Mouse (Mus musculus): Measurements from ENCODE around the gene Ghitm. TPM values are rescaled to one million over a fixed set of nuclear protein-coding genes. Genes with fewer than 3 reads are reported as not detected.
"Not testable (repeated sequence)": the region's sequence is repeated elsewhere in the genome, so short reads cannot be mapped to it uniquely, and the experiment has no call there.

Gene Ghitm
- polyA plus RNA-seq (2012; rRNA removed): 78.0 and 81.1 TPM in 2 replicates

- TF ChIP-seq CTCF (IDR thresholded peaks at IDR 0.05; ENCODE audit: borderline replicate concordance, extremely low read depth, insufficient read depth, insufficient read length) (no peak), POLR2A (IDR thresholded peaks at IDR 0.05; ENCODE audit: borderline replicate concordance, extremely low read depth, insufficient read depth, insufficient read length, poor library complexity, severe bottlenecking) (peak; percentile 10; the same call in 1 of the 2 replicates)
- peak; percentile 99 for DNase-seq (ENCODE audit: low read depth)
Observed at GRCm38 (mm10) chr14:37135127-37135593, at the start of gene Ghitm. Ghitm (minus strand) TSS chr14:37135272.

GRCm38 (mm10) chr14:37184871-37185270 lies 49.8 kb upstream of the Ghitm start:
- TF ChIP-seq CTCF (IDR thresholded peaks at IDR 0.05; ENCODE audit: borderline replicate concordance, extremely low read depth, insufficient read depth, insufficient read length) (no peak), POLR2A (IDR thresholded peaks at IDR 0.05; ENCODE audit: borderline replicate concordance, extremely low read depth, insufficient read depth, insufficient read length, poor library complexity, severe bottlenecking) (no peak)
- no peak for DNase-seq (ENCODE audit: low read depth)

GRCm38 (mm10) chr14:37174484-37174883 lies 39.4 kb upstream of the Ghitm start:
- peak; percentile 31 for DNase-seq (ENCODE audit: low read depth)
- TF ChIP-seq POLR2A (IDR thresholded peaks at IDR 0.05; ENCODE audit: borderline replicate concordance, extremely low read depth, insufficient read depth, insufficient read length, poor library complexity, severe bottlenecking) (no peak), CTCF (IDR thresholded peaks at IDR 0.05; ENCODE audit: borderline replicate concordance, extremely low read depth, insufficient read depth, insufficient read length) (no peak; the same call in 1 of the 2 replicates)

GRCm38 (mm10) chr14:37165266-37165926 lies 30.3 kb upstream of the Ghitm start:
- TF ChIP-seq CTCF (IDR thresholded peaks at IDR 0.05; ENCODE audit: borderline replicate concordance, extremely low read depth, insufficient read depth, insufficient read length): peak; percentile 47; the same call in 1 of the 2 replicates
- TF ChIP-seq POLR2A (IDR thresholded peaks at IDR 0.05; ENCODE audit: borderline replicate concordance, extremely low read depth, insufficient read depth, insufficient read length, poor library complexity, severe bottlenecking): no peak
- peak; percentile 84 for DNase-seq (ENCODE audit: low read depth)

- DNase-seq (ENCODE audit: low read depth): peak; percentile 12
- TF ChIP-seq CTCF (IDR thresholded peaks at IDR 0.05; ENCODE audit: borderline replicate concordance, extremely low read depth, insufficient read depth, insufficient read length): no peak
- TF ChIP-seq POLR2A (IDR thresholded peaks at IDR 0.05; ENCODE audit: borderline replicate concordance, extremely low read depth, insufficient read depth, insufficient read length, poor library complexity, severe bottlenecking): no peak
Observed at GRCm38 (mm10) chr14:37164392-37165032, 29.4 kb upstream of the Ghitm start.

GRCm38 (mm10) chr14:37163277-37163956 lies 28.3 kb upstream of the Ghitm start:
- DNase-seq (ENCODE audit: low read depth): no peak
- TF ChIP-seq CTCF (IDR thresholded peaks at IDR 0.05; ENCODE audit: borderline replicate concordance, extremely low read depth, insufficient read depth, insufficient read length): no peak
- no peak for TF ChIP-seq POLR2A (IDR thresholded peaks at IDR 0.05; ENCODE audit: borderline replicate concordance, extremely low read depth, insufficient read depth, insufficient read length, poor library complexity, severe bottlenecking)

GRCm38 (mm10) chr14:37154391-37154790 lies 19.3 kb upstream of the Ghitm start:
- DNase-seq (ENCODE audit: low read depth): no peak
- no peak for TF ChIP-seq POLR2A (IDR thresholded peaks at IDR 0.05; ENCODE audit: borderline replicate concordance, extremely low read depth, insufficient read depth, insufficient read length, poor library complexity, severe bottlenecking)
- no peak for TF ChIP-seq CTCF (IDR thresholded peaks at IDR 0.05; ENCODE audit: borderline replicate concordance, extremely low read depth, insufficient read depth, insufficient read length)

- TF ChIP-seq POLR2A (IDR thresholded peaks at IDR 0.05; ENCODE audit: borderline replicate concordance, extremely low read depth, insufficient read depth, insufficient read length, poor library complexity, severe bottlenecking) (no peak), CTCF (IDR thresholded peaks at IDR 0.05; ENCODE audit: borderline replicate concordance, extremely low read depth, insufficient read depth, insufficient read length) (no peak)
Observed at GRCm38 (mm10) chr14:37139051-37139710, 4.1 kb upstream of the Ghitm start.

GRCm38 (mm10) chr14:37137596-37137995 lies 2.5 kb upstream of the Ghitm start:
- not testable (repeated sequence) for DNase-seq (ENCODE audit: low read depth)

More at GRCm38 (mm10) chr14:37139051-37139710, 4.1 kb upstream of the Ghitm start:
- no peak for DNase-seq (ENCODE audit: low read depth)

- TF ChIP-seq CTCF (IDR thresholded peaks at IDR 0.05; ENCODE audit: borderline replicate concordance, extremely low read depth, insufficient read depth, insufficient read length) (no peak), POLR2A (IDR thresholded peaks at IDR 0.05; ENCODE audit: borderline replicate concordance, extremely low read depth, insufficient read depth, insufficient read length, poor library complexity, severe bottlenecking) (no peak)
- DNase-seq (ENCODE audit: low read depth): no peak
Observed at GRCm38 (mm10) chr14:37136110-37136509, 1.0 kb upstream of the Ghitm start.

GRCm38 (mm10) chr14:37135671-37136070 lies 599 bp upstream of the Ghitm start:
- TF ChIP-seq CTCF (IDR thresholded peaks at IDR 0.05; ENCODE audit: borderline replicate concordance, extremely low read depth, insufficient read depth, insufficient read length) (no peak), POLR2A (IDR thresholded peaks at IDR 0.05; ENCODE audit: borderline replicate concordance, extremely low read depth, insufficient read depth, insufficient read length, poor library complexity, severe bottlenecking) (no peak)
- no peak for DNase-seq (ENCODE audit: low read depth)
